11 mouse cellular contexts compared by ENCODE assay signal in the genomic region with DNA sequence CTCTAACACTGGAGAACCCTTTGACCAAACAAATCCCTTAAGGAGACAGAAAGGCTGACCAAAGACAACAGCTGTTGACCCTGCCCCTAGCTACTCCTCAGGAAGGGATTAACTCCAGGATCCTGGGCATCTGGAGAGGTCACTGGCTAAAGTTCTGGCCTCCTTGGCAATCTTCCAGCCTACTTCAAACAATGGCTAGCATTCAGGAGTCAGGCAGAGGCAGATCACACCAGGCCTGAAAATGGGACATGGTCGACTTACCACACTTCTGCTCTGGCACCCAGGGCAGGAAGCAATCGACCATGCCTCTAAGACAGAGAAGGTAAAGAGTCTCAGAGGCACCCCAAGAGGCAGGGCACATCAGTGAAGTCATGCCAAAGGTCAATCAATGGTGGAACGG. TPM values are rescaled to one million over a fixed set of nuclear protein-coding genes. Genes with fewer than 3 reads are reported as not detected.
DNase-seq lines count a peak whose midpoint lies in the region; ATAC-seq and TF ChIP-seq lines count a peak whose summit lies in the region.
"Had no signal": no experiment of that assay in that cellular context is flagged by ENCODE, and none has a peak within 500 bp of the region (broad histone marks: within the 10 kb centered on the region; RNA-seq: fewer than 3 reads in every experiment).

No protein-coding gene starts in this region.

- H3K27ac ChIP-seq in intestine, postnatal 0 days (ENCODE audit: low read depth, low read length): no peak overlapping the region
- peak overlapping the region; percentile 48; the same call in 1 of the 2 replicates for H3K27ac ChIP-seq in lung, embryonic 14.5 days (ENCODE audit: low read depth)
- peak overlapping the region; percentile 35; the same call in 1 of the 2 replicates for H3K27ac ChIP-seq in stomach, postnatal 0 days (replicated peaks)
- no peak overlapping the region for H3K27ac ChIP-seq in forebrain, embryonic 14.5 days (ENCODE audit: low read depth, low read length)
- H3K27ac ChIP-seq: embryonic facial prominence, embryonic 12.5 days; layer of hippocampus, adult 2 months; liver, embryonic 13.5 days had no signal

- TF ChIP-seq EP300 in stomach, postnatal 0 days (optimal IDR thresholded peaks at IDR 0.05): no peak

- H3K4me1 ChIP-seq in lung, adult 2 months (ENCODE audit: control insufficient read depth, insufficient read depth, low read length): peaks cover 10% of the 10 kb centered on the region
- 0 out of 2 replicates have a peak, but pooled peaks cover 5% of the 10 kb centered on the region for H3K4me1 ChIP-seq in intestine, postnatal 0 days (replicated peaks; ENCODE audit: control insufficient read depth, insufficient read depth, low read length)
- peaks cover 9% of the 10 kb centered on the region; the same call in 1 of the 2 replicates for H3K4me1 ChIP-seq in lung, embryonic 14.5 days (ENCODE audit: insufficient read depth)
- 0 out of 2 replicates have a peak, but pooled peaks cover 6% of the 10 kb centered on the region for H3K4me1 ChIP-seq in stomach, postnatal 0 days (replicated peaks; ENCODE audit: control insufficient read depth, insufficient read depth)
- no peaks in the 10 kb centered on the region for H3K4me1 ChIP-seq in forebrain, embryonic 14.5 days (ENCODE audit: control insufficient read depth, insufficient read depth, low read length)

- WGBS in lung, adult 2 months: 13% methylated on average over 3 of the region's 3 CpGs
- WGBS in intestine, postnatal 0 days: 7% methylated on average over 3 of the region's 3 CpGs
- 15% methylated on average over 3 of the region's 3 CpGs for WGBS in lung, embryonic 14.5 days
- 22% methylated on average over 3 of the region's 3 CpGs for WGBS in stomach, postnatal 0 days
- 50% methylated on average over 3 of the region's 3 CpGs for WGBS in forebrain, embryonic 14.5 days

- TF ChIP-seq POLR2A in lung, adult 2 months (IDR thresholded peaks at IDR 0.05; ENCODE audit: borderline replicate concordance, extremely low read depth, low read depth, low read length): no peak

- no peak overlapping the region for H3K4me2 ChIP-seq in intestine, postnatal 0 days (replicated peaks; ENCODE audit: low read depth)
- no peak overlapping the region for H3K4me2 ChIP-seq in lung, embryonic 14.5 days
- no peak overlapping the region for H3K4me2 ChIP-seq in stomach, postnatal 0 days (replicated peaks; ENCODE audit: low read depth)
- no peak overlapping the region for H3K4me2 ChIP-seq in forebrain, embryonic 14.5 days (ENCODE audit: low read length)
- H3K4me2 ChIP-seq: embryonic facial prominence, embryonic 12.5 days; liver, embryonic 13.5 days had no signal

- H3K36me3 ChIP-seq in intestine, postnatal 0 days (ENCODE audit: control insufficient read depth, insufficient read depth): no peaks in the 10 kb centered on the region
- no peaks in the 10 kb centered on the region for H3K36me3 ChIP-seq in lung, embryonic 14.5 days (ENCODE audit: insufficient read depth)
- H3K36me3 ChIP-seq in stomach, postnatal 0 days (ENCODE audit: control insufficient read depth, insufficient read depth, low read length): no peaks in the 10 kb centered on the region
- no peaks in the 10 kb centered on the region for H3K36me3 ChIP-seq in forebrain, embryonic 14.5 days (ENCODE audit: control insufficient read depth, insufficient read depth, low read length)
- H3K36me3 ChIP-seq: embryonic facial prominence, embryonic 12.5 days; liver, embryonic 13.5 days had no signal

- no peaks in the 10 kb centered on the region for H3K27me3 ChIP-seq in intestine, postnatal 0 days (replicated peaks; ENCODE audit: control insufficient read depth, insufficient read depth, low read length)
- no peaks in the 10 kb centered on the region for H3K27me3 ChIP-seq in lung, embryonic 14.5 days (ENCODE audit: insufficient read depth, low read length)
- no peaks in the 10 kb centered on the region for H3K27me3 ChIP-seq in stomach, postnatal 0 days (ENCODE audit: control insufficient read depth, insufficient read depth, low read length)
- H3K27me3 ChIP-seq in forebrain, embryonic 14.5 days (replicated peaks; ENCODE audit: control insufficient read depth, insufficient read depth, low read length): no peaks in the 10 kb centered on the region
- H3K27me3 ChIP-seq: embryonic facial prominence, embryonic 12.5 days; liver, embryonic 13.5 days had no signal

- H3K9ac ChIP-seq in intestine, postnatal 0 days (ENCODE audit: low read depth, low read length): no peak overlapping the region
- no peak overlapping the region for H3K9ac ChIP-seq in lung, embryonic 14.5 days
- no peak overlapping the region for H3K9ac ChIP-seq in stomach, postnatal 0 days (ENCODE audit: low read length)
- H3K9ac ChIP-seq in forebrain, embryonic 14.5 days (ENCODE audit: low read length): no peak overlapping the region
- H3K9ac ChIP-seq: embryonic facial prominence, embryonic 12.5 days; liver, embryonic 13.5 days had no signal

- no peak; the same call in 1 of the 2 replicates for ATAC-seq in intestine, postnatal 0 days
- no peak for ATAC-seq in lung, embryonic 14.5 days (ENCODE audit: insufficient read depth)
- ATAC-seq in stomach, postnatal 0 days (ENCODE audit: low FRiP score, low TSS enrichment): peak; percentile 19; the same call in 1 of the 2 replicates
- ATAC-seq in forebrain, embryonic 14.5 days: no peak

- no peak overlapping the region for H3K4me3 ChIP-seq in lung, adult 2 months (replicated peaks; ENCODE audit: extremely low read depth, low read depth, low read length)
- H3K4me3 ChIP-seq in intestine, postnatal 0 days (ENCODE audit: low read depth, low read length): no peak overlapping the region
- no peak overlapping the region for H3K4me3 ChIP-seq in lung, embryonic 14.5 days (ENCODE audit: low read depth, low read length)
- H3K4me3 ChIP-seq in stomach, postnatal 0 days (ENCODE audit: low read depth, low read length): no peak overlapping the region
- no peak overlapping the region for H3K4me3 ChIP-seq in forebrain, embryonic 14.5 days (ENCODE audit: low read depth, low read length)
- H3K4me3 ChIP-seq: embryonic facial prominence, embryonic 12.5 days; layer of hippocampus, adult 2 months; liver, embryonic 13.5 days had no signal

- peak; percentile 25 to 47 for DNase-seq in lung, adult 18-20 months
- DNase-seq in lung, adult 2 months: no peak
- peak; percentile 71 for DNase-seq in lung, embryonic 14.5 days
- peak; percentile 58 for DNase-seq in stomach, postnatal 0 days (ENCODE audit: low spot score)
- no peak for DNase-seq in spleen, postnatal 10 days (ENCODE audit: low spot score in 2 of 2)
- no peak for DNase-seq in forebrain, embryonic 14.5 days (ENCODE audit: low spot score)
- DNase-seq: liver, embryonic 13.5 days had no signal

- TF ChIP-seq CTCF in lung, adult 2 months (IDR thresholded peaks at IDR 0.05; ENCODE audit: insufficient read depth, low read length): no peak
- 0 out of 2 replicates have a peak, but pooled peaks have one; percentile 5 for TF ChIP-seq CTCF in intestine, postnatal 0 days (IDR thresholded peaks at IDR 0.05; ENCODE audit: low read depth)
- no peak for TF ChIP-seq CTCF in lung, embryonic 14.5 days (IDR thresholded peaks at IDR 0.05; ENCODE audit: low read depth)
- no peak for TF ChIP-seq CTCF in stomach, postnatal 0 days (IDR thresholded peaks at IDR 0.05; ENCODE audit: low read depth)

- no peaks in the 10 kb centered on the region for H3K9me3 ChIP-seq in intestine, postnatal 0 days (ENCODE audit: control insufficient read depth)
- H3K9me3 ChIP-seq in lung, embryonic 14.5 days (ENCODE audit: low read depth, low read length): no peaks in the 10 kb centered on the region
- no peaks in the 10 kb centered on the region for H3K9me3 ChIP-seq in stomach, postnatal 0 days (ENCODE audit: control insufficient read depth, low read length)
- no peaks in the 10 kb centered on the region for H3K9me3 ChIP-seq in forebrain, embryonic 14.5 days (replicated peaks; ENCODE audit: control insufficient read depth, low read length)
- H3K9me3 ChIP-seq: embryonic facial prominence, embryonic 12.5 days; G1E; liver, embryonic 13.5 days had no signal

RNA-seq across cellular contexts. Expression of gene Rell1, which starts 19.5 kb away (rescaled TPM):
- 13.5 and 15.0 TPM in 2 replicates for polyA plus RNA-seq in lung, adult 2 months (2012; rRNA removed)
- 11.2 and 11.5 TPM in 2 replicates for polyA plus RNA-seq in intestine, postnatal 0 days (2015; fragmentation: Nextera tagmentation; extraction: Ambion mirVana)
- polyA plus RNA-seq in lung, embryonic 14.5 days (2014; fragmentation: Nextera tagmentation; extraction: Ambion mirVana): 15.7 and 16.6 TPM in 2 replicates
- 16.6 and 17.4 TPM in 2 replicates for polyA plus RNA-seq in stomach, postnatal 0 days (2015; fragmentation: Nextera tagmentation; extraction: Ambion mirVana)
- polyA plus RNA-seq in forebrain, embryonic 14.5 days (2014; fragmentation: Nextera tagmentation; extraction: Ambion mirVana): 9.3 and 10.2 TPM in 2 replicates

Comparison
In these comparisons a context has a peak if more than half of its experiments do, and no peak if none do; other contexts are left out.
1. DNase-seq: peak in lung, adult 18-20 months (2 of 2), lung, embryonic 14.5 days (single experiment) and stomach, postnatal 0 days (single experiment); none in lung, adult 2 months (single experiment), spleen, postnatal 10 days (0 of 2) and forebrain, embryonic 14.5 days (single experiment).
2. H3K27ac ChIP-seq: peak in lung, embryonic 14.5 days (single experiment) and stomach, postnatal 0 days (single experiment); none in intestine, postnatal 0 days (single experiment) and forebrain, embryonic 14.5 days (single experiment).